Mouse (Mus musculus) kidney, embryonic 14.5 days (tissue): Measurements from ENCODE around the gene B3gnt8. TPM values are rescaled to one million over a fixed set of nuclear protein-coding genes. Genes with fewer than 3 reads are reported as not detected.

ENCODE experiments used
- ATAC-seq: fragments of 200-750 bp; cut with Nextera tagmentation; 2 replicates; pipeline ENCODE4 v1.8.0; 2017; ENCODE audit warnings: moderate number of reproducible peaks, mild to moderate bottlenecking, moderate TSS enrichment, moderate library complexity; ENCODE audit not compliant: low FRiP score, low TSS enrichment
- H3K27ac ChIP-seq: fragments of 300-500 bp; sonication (generic); 2 replicates; pipeline ENCODE4 v1.5.1; 2014; ENCODE audit warnings: low read depth, mild to moderate bottlenecking, low read length, moderate library complexity, mixed read lengths
- H3K27me3 ChIP-seq: fragments of 300-500 bp; sonication (generic); 2 replicates; pipeline ENCODE4 v1.6.1; 2014; ENCODE audit warnings: mild to moderate bottlenecking, low read length; ENCODE audit not compliant: control insufficient read depth, insufficient read depth
- H3K36me3 ChIP-seq: fragments of 300-500 bp; sonication (generic); 2 replicates; pipeline ENCODE4 v1.6.1; 2014; ENCODE audit warnings: low read length, mixed read lengths; ENCODE audit not compliant: control insufficient read depth, insufficient read depth
- H3K4me1 ChIP-seq: fragments of 300-500 bp; sonication (generic); 2 replicates; pipeline ENCODE4 v1.6.1; 2014; ENCODE audit warnings: low read length, mixed read lengths; ENCODE audit not compliant: control insufficient read depth, insufficient read depth
- H3K4me2 ChIP-seq: fragments of 300-500 bp; sonication (generic); replicated peaks from 2 replicates; pipeline ENCODE4 v1.6.1; 2014; ENCODE audit warnings: low read depth, mild to moderate bottlenecking, low read length
- H3K4me3 ChIP-seq: fragments of 300-500 bp; sonication (generic); 2 replicates; pipeline ENCODE4 v1.5.1; 2014; ENCODE audit warnings: mild to moderate bottlenecking, low read length
- H3K9ac ChIP-seq: fragments of 300-500 bp; sonication (generic); 2 replicates; pipeline ENCODE4 v1.6.1; 2014; ENCODE audit warnings: low read depth, mild to moderate bottlenecking, low read length, moderate library complexity
- H3K9me3 ChIP-seq: fragments of 300-500 bp; sonication (generic); 2 replicates; pipeline ENCODE4 v1.6.1; 2016; ENCODE audit warnings: low read length; ENCODE audit not compliant: control insufficient read depth
- WGBS: fragments of 180-500 bp; shearing (Covaris S2); extraction: QIAGEN DNeasy Blood & Tissue Kit; methylation state at CpG from one replicate; pipeline ENCODE4 v1.1.7; 2014; 5-methylcytosine and 5-hydroxymethylcytosine counted together
- polyA plus RNA-seq: library from polyadenylated mRNA; unstranded; fragments of >200 nt; fragmentation: Nextera tagmentation; extraction: Ambion mirVana; gene quantifications from 2 replicates; pipeline ENCODE4 v1.2.1, GENCODE M21; 2014

Gene B3gnt8
- polyA plus RNA-seq, 1 experiment from 2014 or later = 4.5 TPM

GRCm38 (mm10) chr7:25645074-25645473, 18.6 kb downstream of the B3gnt8 start:
- no peaks in the 10 kb centered on the region for H3K9me3 ChIP-seq
- no peaks in the 10 kb centered on the region for H3K27me3 ChIP-seq
- peak overlapping the region; percentile 9; the same call in 1 of the 2 replicates for H3K9ac ChIP-seq
- WGBS = 38% methylated on average over 14 of the region's 14 CpGs
- peaks cover 3% of the 10 kb centered on the region; the same call in 1 of the 2 replicates for H3K36me3 ChIP-seq
- 0 out of 2 replicates have a peak, but pooled peaks have one; percentile 33 for ATAC-seq
- no peaks in the 10 kb centered on the region for H3K4me1 ChIP-seq
- no peak overlapping the region for H3K4me3 ChIP-seq
- H3K27ac ChIP-seq = no peak overlapping the region
- no peak overlapping the region for H3K4me2 ChIP-seq

- ATAC-seq = no peak
- 64% methylated on average over 5 of the region's 5 CpGs for WGBS
These were observed 21.2 kb downstream of the B3gnt8 start for GRCm38 (mm10) chr7:25647574-25648123.

GRCm38 (mm10) chr7:25649839-25650238, 23.4 kb downstream of the B3gnt8 start:
- Histone ChIP-seq H3K27me3 (no peaks in the 10 kb centered on the region), H3K9me3 (no peaks in the 10 kb centered on the region), H3K27ac (no peak overlapping the region), H3K9ac (no peak overlapping the region), H3K4me2 (no peak overlapping the region), H3K4me1 (no peaks in the 10 kb centered on the region), H3K4me3 (no peak overlapping the region), H3K36me3 (no peaks in the 10 kb centered on the region; the same call in 1 of the 2 replicates)
- no peak for ATAC-seq
- 83% methylated on average over 5 of the region's 5 CpGs for WGBS

More at GRCm38 (mm10) chr7:25647574-25648123, 21.2 kb downstream of the B3gnt8 start:
- Histone ChIP-seq H3K4me1 (no peaks in the 10 kb centered on the region), H3K27ac (no peak overlapping the region), H3K9me3 (no peaks in the 10 kb centered on the region), H3K9ac (no peak overlapping the region), H3K36me3 (no peaks in the 10 kb centered on the region; the same call in 1 of the 2 replicates), H3K27me3 (no peaks in the 10 kb centered on the region), H3K4me2 (no peak overlapping the region), H3K4me3 (no peak overlapping the region)

GRCm38 (mm10) chr7:25651281-25651680, 24.8 kb downstream of the B3gnt8 start:
- no peak for ATAC-seq
- WGBS = 90% methylated on average over 8 of the region's 8 CpGs
- Histone ChIP-seq H3K4me2 (no peak overlapping the region), H3K9me3 (no peaks in the 10 kb centered on the region), H3K9ac (no peak overlapping the region), H3K36me3 (no peaks in the 10 kb centered on the region; the same call in 1 of the 2 replicates), H3K4me1 (no peaks in the 10 kb centered on the region), H3K27ac (no peak overlapping the region), H3K27me3 (no peaks in the 10 kb centered on the region), H3K4me3 (no peak overlapping the region)

- Histone ChIP-seq H3K36me3 (no peaks in the 10 kb centered on the region; the same call in 1 of the 2 replicates), H3K4me1 (peaks cover 2% of the 10 kb centered on the region; the same call in 1 of the 2 replicates), H3K9ac (no peak overlapping the region), H3K27ac (no peak overlapping the region), H3K4me3 (no peak overlapping the region), H3K4me2 (no peak overlapping the region), H3K9me3 (no peaks in the 10 kb centered on the region), H3K27me3 (no peaks in the 10 kb centered on the region)
- WGBS = 83% methylated on average over 12 of the region's 12 CpGs
- no peak for ATAC-seq
These were observed 25.8 kb downstream of the B3gnt8 start for GRCm38 (mm10) chr7:25652244-25652759.

GRCm38 (mm10) chr7:25655601-25656428, 29.4 kb downstream of the B3gnt8 start:
- 86% methylated on average over 11 of the region's 11 CpGs for WGBS
- Histone ChIP-seq H3K9me3 (no peaks in the 10 kb centered on the region), H3K27ac (no peak overlapping the region), H3K4me3 (no peak overlapping the region), H3K36me3 (no peaks in the 10 kb centered on the region), H3K4me2 (no peak overlapping the region), H3K9ac (no peak overlapping the region), H3K27me3 (no peaks in the 10 kb centered on the region), H3K4me1 (peaks cover 10% of the 10 kb centered on the region; the same call in 1 of the 2 replicates)
- ATAC-seq = no peak

DNA sequence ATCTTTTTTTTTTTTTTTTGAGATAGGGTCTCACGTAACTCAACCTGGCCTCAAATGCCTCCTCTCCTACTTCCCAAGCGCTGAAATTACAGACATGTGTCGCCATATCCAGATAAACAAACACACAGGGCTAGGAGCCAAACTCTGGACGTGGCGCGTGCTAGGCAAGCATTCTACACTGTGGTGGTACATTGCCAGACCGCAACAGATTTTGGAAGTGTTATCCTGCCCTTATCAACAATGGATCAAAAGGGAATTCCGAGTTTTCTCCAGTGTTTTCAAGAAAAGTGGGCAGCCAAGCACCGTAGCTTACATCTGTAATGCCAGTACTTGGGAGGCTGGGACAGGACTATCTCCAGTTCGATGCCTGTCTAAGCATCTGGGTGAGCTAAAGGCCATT, 31.3 kb downstream of the B3gnt8 start:
- 35% methylated on average over 10 of the region's 10 CpGs for WGBS
- peaks cover 5% of the 10 kb centered on the region; the same call in 1 of the 2 replicates for H3K36me3 ChIP-seq
- H3K9me3 ChIP-seq = no peaks in the 10 kb centered on the region
- H3K4me2 ChIP-seq = peak overlapping the region; percentile 82
- H3K27ac ChIP-seq = no peak overlapping the region
- H3K4me3 ChIP-seq = peak overlapping the region; percentile 70
- no peak for ATAC-seq
- H3K27me3 ChIP-seq = no peaks in the 10 kb centered on the region
- H3K4me1 ChIP-seq = peaks cover 10% of the 10 kb centered on the region; the same call in 1 of the 2 replicates
- H3K9ac ChIP-seq = peak overlapping the region; percentile 74; the same call in 1 of the 2 replicates

- peak within 1 kb of the TSS; percentile 10; the same call in 1 of the 2 replicates for H3K27ac ChIP-seq
These were observed 32.4 kb downstream of the B3gnt8 start, which contains the start of the genes Bckdha and Exosc5 for GRCm38 (mm10) chr7:25658657-25659472. Gene Bckdha (minus strand): TSS chr7:25658981. Gene Exosc5 (plus strand): TSS chr7:25659164.

More at GRCm38 (mm10) chr7:25658657-25659472, 32.4 kb downstream of the B3gnt8 start, which contains the start of the genes Bckdha and Exosc5:
- peak within 1 kb of the TSS; percentile 70 for H3K4me3 ChIP-seq
- H3K9ac ChIP-seq = peak within 1 kb of the TSS; percentile 74
- H3K4me2 ChIP-seq = peak within 1 kb of the TSS; percentile 82
- peak; percentile 99 for ATAC-seq
- H3K4me1 ChIP-seq = peaks cover 10% of the 10 kb centered on the region; the same call in 1 of the 2 replicates
- no peaks in the 10 kb centered on the region for H3K9me3 ChIP-seq
- H3K27me3 ChIP-seq = no peaks in the 10 kb centered on the region
- H3K36me3 ChIP-seq = peaks cover 12% of the 10 kb centered on the region
- 1% methylated on average over 50 of the region's 50 CpGs for WGBS
